Mouse (Mus musculus): ENCODE results near the gene Gm47791.

Gm47791 gene

DNA sequence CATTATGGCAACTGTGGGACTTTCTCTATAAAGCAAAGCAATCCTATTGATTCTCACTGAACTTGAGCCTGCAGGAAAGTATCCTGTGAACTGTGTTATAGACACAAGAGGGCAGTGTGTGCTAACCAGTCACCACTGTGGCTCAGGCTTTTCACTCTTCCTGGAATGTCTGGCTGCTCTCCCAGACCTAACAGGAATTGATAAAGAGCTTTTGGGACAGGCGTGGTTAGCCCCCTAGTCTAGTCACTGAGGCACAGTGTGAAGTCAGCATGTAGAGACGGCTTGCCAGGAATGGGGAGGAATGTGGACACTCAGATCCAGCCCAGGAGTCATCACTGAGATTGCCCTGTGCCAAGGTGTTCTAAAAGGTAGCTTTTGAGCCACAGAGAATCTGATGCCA lies 16.4 kb upstream of the Gm47791 start:
- DNase-seq (ENCODE audit: low spot score in 2 of 2) = peak; percentile 39 to 53

- no peak for DNase-seq (ENCODE audit: low spot score in 2 of 2)
Measured at GRCm38 (mm10) chr1:82785546-82785945, 14.5 kb upstream of the Gm47791 start.

DNA sequence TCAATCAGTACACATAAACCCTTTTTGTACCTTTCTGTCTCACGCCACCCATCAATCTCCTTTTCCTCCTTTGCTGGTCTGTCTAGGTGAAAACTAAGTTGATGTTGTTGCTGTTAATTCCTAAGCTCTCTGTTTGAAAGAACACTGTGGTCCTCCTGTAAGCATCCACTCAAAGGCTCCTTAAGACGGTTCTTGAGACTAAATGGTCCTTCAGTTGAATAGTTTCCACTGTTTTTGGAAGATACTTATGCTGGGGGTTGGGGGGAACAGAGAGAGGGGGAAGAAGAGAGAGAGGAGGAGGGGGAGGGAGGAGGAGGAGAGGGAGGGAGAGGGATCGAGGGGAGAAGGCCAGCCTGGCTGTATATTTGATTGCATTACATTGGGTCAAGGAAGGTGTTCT lies 12.5 kb upstream of the Gm47791 start:
- no peak for DNase-seq (ENCODE audit: low spot score in 2 of 2)

- no peak for DNase-seq (ENCODE audit: low spot score in 2 of 2)
Measured at GRCm38 (mm10) chr1:82779388-82779966, 8.4 kb upstream of the Gm47791 start.

- no peak for DNase-seq (ENCODE audit: low spot score in 2 of 2)
Measured at GRCm38 (mm10) chr1:82775293-82775692, 4.2 kb upstream of the Gm47791 start.

DNA sequence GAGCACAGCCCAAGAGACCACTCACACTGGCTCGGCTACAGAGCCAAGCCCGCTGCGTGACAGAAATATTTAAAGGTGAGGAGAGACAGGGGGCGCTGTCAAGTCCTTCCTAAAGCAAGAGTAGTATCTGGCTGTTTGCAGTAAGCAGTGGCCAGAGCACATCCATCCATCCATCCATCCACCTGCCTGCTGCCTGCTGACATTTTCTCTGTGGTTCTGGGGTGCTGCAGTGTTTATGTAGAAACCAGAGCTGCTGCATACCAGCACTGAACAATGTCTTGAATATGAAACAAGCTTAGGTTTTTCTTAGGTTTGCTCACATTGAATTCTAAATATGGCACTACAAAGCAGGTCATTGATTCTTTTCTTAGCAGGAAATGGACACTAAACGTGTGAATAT lies 2.2 kb upstream of the Gm47791 start:
- DNase-seq (ENCODE audit: low spot score in 2 of 2) = no peak

GRCm38 (mm10) chr1:82772428-82772827 lies 1.4 kb upstream of the Gm47791 start:
- no peak for DNase-seq (ENCODE audit: low spot score in 2 of 2)

DNA sequence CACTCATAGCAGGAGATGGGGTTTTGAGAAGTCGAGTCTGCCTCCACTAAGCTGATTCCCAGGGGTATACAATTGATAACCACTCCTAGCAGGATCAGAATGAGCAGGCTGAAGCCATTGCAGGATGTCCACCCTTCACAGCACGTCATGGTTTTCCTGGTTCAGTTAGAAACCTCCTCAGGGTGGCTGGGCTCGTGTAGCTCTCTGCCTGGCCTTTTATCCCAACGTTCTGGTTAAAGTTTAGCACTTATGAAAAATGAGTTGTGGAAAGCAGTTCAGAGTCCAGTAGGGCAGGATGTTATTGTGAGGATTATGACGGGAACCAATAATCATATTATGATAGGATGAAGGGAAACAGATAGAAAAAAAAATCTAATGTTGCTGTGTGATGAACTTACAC lies 2.8 kb downstream of the Gm47791 start, which contains the start of gene Tm4sf20:
Tm4sf20 (minus strand) TSS at position 193 of the 400 bp plus-strand sequence.
- no peak for DNase-seq (ENCODE audit: low spot score in 2 of 2)

DNA sequence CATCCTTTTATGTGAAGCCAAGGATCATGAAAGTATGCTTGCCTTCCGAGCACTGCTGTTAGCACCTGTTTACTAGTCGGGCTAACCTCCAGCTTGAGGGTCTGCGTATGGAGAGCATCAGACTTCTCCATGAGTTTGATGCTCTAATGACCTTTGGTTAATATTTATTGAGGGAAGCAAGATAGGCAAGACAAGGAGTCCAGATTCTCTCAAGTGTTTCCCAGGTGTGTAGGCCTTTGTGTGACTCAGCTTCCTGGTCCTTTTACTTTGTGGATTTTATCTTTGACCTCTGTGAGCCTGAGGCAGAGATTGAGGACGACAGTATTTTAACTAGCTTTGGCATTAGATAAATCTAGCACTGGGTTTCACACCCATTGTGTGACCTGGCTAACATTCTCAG lies 4.4 kb downstream of the Gm47791 start:
- no peak for DNase-seq (ENCODE audit: low spot score in 2 of 2)

DNA sequence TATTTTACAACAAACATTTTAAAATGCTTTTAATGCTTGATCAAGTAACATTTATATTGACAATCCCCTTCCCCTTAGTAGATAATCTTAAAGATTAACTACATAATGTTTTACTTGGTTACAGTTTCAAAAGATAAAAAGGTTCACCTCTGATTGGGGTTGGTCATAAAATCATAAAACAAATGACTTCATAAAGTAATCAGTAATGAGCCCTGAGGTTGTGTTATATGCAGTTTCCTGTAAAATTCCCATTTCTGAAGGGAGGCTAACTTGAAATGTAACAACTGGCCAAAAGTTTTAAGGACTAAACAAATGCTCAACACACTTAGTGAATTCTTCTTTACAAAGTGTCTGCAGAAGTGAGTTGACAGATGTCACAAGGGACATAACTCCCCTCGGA lies 4.8 kb downstream of the Gm47791 start:
- no peak for DNase-seq (ENCODE audit: low spot score in 2 of 2)

GRCm38 (mm10) chr1:82762274-82762673 lies 8.8 kb downstream of the Gm47791 start:
- DNase-seq (ENCODE audit: low spot score in 2 of 2) = no peak

- no peak for DNase-seq (ENCODE audit: low spot score in 2 of 2)
Measured at GRCm38 (mm10) chr1:82761454-82762169, 9.4 kb downstream of the Gm47791 start.

GRCm38 (mm10) chr1:82759520-82759919 lies 11.5 kb downstream of the Gm47791 start:
- DNase-seq (ENCODE audit: low spot score in 2 of 2) = no peak

DNA sequence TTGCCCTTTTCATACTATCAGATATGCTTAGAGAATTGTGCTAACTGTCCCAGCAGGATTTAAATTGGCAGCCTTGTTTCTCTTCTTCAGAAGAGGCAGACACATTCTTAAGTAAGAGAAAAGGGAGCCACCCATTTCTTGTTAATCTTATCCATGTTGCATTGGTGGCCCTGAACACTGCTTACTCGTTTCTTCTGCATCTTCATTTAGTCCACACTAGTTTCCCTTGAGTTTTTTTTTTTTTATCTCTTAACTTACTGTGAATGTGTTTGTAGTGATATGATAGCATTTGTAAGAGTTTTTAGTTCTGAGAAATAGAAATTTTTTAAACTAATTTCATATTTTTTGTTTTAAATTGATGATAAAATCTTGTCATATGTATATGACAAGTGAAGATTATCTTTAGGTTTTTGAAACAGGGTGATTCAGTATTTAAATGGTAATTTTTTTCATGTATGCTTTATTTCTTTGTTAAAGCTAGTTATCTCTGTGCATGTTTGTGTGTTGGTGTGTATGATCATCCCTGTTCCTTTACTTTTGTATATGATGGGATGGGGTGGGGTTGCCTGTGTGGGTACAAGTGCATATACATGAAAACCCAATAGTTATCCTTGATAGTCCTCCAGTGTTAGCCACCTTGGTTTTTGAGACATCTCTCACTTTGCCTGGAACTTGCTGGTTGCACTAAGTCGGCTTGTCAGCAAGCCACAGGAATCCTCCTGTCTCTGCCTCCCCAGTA lies 23.2 kb downstream of the Gm47791 start:
- no peak for DNase-seq (ENCODE audit: low spot score in 2 of 2)

- no peak for DNase-seq (ENCODE audit: low spot score in 2 of 2)
Measured at GRCm38 (mm10) chr1:82746408-82746807, 24.6 kb downstream of the Gm47791 start.

DNA sequence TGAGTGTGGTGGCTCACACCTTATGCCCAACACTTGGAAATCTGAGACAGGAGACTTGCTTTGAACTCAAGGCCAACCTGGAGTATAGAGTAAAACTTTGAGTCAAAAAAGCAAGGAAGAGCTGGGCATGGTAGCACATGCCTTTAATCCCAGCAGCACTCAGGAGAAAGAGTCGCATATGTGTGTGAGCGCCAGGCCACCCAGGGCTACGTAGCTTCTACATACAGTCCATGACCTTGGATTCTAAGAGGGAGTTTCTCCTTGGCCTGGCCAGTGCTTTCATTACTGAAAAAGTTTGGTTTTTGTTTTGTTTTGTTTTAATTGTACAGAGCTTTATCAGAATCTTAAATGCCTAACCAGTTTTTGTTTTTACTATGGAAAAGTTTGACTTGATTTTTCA lies 27.1 kb downstream of the Gm47791 start:
- no peak for DNase-seq (ENCODE audit: low spot score in 2 of 2)

DNA sequence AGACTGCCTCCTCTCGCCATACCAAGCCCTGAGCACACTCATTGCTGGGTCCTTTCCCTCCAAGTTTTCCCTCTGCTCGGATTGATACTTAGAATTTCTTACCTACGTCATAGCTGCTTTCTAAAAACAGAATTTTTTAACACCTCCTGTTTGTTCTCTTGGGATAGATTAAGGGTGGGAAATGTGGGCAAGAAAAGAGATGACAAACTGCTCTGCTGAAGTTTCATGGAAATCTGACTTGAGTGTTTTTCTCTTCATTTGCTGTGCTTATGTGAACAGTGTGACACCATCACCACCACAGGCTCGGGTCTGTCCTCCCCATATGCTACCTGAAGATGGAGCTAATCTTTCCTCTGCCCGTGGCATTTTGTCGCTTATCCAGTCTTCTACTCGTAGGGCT lies 29.5 kb downstream of the Gm47791 start:
- DNase-seq (ENCODE audit: low spot score in 2 of 2) = no peak

DNA sequence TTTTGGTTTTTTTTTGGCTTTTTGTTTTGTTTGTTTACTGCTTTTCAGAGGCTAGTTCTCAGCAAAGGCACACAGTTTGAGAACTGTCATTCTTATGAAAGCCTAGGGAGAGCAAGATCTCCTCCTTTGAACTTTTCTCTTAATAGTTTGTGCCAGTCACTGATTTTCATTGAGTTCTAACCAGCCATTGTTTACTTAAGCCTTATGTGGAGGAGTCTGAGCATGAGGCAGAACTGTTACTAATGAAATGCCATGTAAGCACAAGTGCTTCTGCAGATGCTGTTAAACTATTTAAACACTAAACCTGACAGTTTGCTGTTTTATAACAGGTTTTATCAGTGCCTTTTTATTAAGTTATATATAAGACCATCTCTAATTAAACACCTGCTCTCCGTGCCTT lies 33.0 kb downstream of the Gm47791 start:
- DNase-seq (ENCODE audit: low spot score in 2 of 2) = no peak

DNA sequence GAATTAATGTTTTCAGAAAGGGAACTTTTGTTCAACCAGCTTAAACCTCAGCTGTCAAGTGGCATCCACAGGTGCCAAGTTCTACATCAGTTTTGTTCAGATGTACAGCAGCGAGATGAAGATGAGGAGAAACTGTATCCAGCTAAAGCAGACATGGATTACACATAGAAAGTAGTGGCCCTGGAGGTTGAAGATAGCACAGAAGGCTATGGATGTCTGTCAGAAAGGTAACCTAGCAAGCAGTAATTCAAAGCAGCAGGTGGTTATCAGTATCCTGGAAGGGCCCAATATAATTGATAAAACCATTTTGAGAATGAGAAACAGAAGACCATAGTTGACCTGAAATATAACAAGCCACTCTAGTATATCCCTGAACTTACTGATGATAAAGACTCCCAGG lies 37.7 kb downstream of the Gm47791 start:
- no peak for DNase-seq (ENCODE audit: low spot score in 2 of 2)

DNA sequence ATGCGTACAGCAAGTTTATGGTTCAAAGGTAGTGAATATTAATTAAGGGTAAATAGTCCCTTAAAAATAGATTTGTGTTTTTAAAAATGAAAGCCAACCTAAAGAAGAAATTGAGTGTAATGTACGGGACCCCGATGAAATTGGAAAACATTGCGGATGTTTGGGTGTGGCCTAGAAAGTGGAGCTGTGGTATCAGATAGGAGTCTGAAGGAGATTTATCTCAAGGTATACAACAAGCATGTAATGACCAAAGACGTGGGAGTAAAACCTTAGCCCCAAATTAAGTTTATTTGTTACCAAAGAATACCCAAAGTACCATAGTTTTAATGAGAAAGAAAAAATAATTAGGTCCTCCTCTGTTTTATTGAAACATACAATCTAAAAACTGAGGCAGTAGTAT lies 44.6 kb downstream of the Gm47791 start:
- no peak for DNase-seq (ENCODE audit: low spot score in 2 of 2)

DNA sequence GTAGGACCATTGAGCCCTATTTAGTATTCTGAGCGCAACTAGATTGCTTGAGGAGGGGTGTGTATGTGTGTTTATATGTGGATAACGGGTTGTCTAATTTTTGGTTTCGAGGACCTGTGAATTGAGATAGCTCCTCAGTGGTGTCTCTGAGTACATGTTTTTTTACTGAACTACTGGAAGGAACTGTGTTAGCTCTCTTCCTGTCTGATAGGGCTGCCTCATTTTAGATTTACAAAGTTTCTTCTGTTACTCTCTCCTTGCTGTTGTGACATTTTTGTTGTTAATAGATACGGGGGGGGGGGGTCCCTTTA lies 45.2 kb downstream of the Gm47791 start:
- no peak for DNase-seq (ENCODE audit: low spot score in 2 of 2)

DNA sequence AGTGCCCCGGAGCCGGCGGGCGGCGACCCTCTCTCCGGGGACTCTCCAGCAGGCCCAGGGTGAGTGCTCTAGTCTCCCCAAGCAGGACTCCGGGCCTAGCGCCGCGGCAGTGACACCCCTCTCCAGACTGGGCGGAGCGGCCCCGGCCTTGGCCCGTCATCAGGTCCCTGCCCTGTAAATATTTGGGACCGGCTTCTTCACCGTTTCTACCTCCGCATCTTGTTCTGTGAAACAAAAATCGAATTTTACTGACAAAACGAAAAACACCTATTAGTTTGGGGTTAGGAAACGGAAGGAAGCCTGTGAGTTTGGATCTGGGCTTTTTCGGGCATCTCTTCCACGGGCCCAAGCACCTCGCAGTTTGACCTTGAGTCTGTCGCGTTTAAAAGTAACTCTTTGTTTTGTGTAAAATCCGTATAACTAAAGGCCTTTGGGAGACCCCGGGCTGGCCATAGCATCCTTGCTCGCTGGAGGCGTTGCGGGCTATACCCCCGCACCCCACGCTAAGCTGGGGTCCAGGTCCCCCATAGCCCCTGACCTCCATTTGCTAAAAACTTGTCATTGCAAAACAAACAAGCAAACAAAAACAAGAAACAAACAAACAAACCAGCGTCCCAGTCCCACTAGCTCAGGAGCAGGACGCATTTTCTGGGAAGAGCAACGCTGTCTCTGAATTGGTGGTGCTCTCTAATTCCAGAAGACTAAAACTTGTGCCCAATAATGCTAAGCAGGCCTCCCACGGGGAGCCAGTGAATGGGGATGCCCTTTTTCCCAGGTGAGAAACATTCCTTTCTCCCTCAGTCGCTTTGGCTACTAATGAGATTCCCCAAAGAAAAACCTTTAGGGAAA lies 45.8 kb downstream of the Gm47791 start:
- no peak for DNase-seq (ENCODE audit: low spot score in 2 of 2)

Measured in right cerebral cortex, postnatal 36 days (tissue).